Mouse (Mus musculus) lung, embryonic 14.5 days (tissue): ENCODE data around the gene Lcp1. TPM values are rescaled to one million over a fixed set of nuclear protein-coding genes. Genes with fewer than 3 reads are reported as not detected.

Experiments
- ATAC-seq: fragments of 200-750 bp; cut with Nextera tagmentation; 2 replicates; pipeline ENCODE4 v1.8.0; 2017; ENCODE audit warnings: mild to moderate bottlenecking, moderate TSS enrichment, moderate library complexity; ENCODE audit not compliant: insufficient read depth
- DNase-seq: peaks from one replicate; pipeline ENCODE4 v3.0.0-alpha.2; 2015
- H3K27ac ChIP-seq: fragments of 300-500 bp; sonication (generic); 2 replicates; pipeline ENCODE4 v1.5.1; 2014; ENCODE audit warnings: low read depth, mild to moderate bottlenecking, moderate library complexity
- H3K27me3 ChIP-seq: fragments of 300-500 bp; sonication (generic); 2 replicates; pipeline ENCODE4 v1.6.1; 2014; ENCODE audit warnings: low read length, control low read depth; ENCODE audit not compliant: insufficient read depth
- H3K36me3 ChIP-seq: fragments of 300-500 bp; sonication (generic); 2 replicates; pipeline ENCODE4 v1.6.1; 2014; ENCODE audit warnings: control low read depth; ENCODE audit not compliant: insufficient read depth
- H3K4me1 ChIP-seq: fragments of 300-500 bp; sonication (generic); 2 replicates; pipeline ENCODE4 v1.6.1; 2014; ENCODE audit warnings: antibody characterized with exemption, control low read depth; ENCODE audit not compliant: insufficient read depth
- H3K4me2 ChIP-seq: fragments of 300-500 bp; sonication (generic); 2 replicates; pipeline ENCODE4 v1.6.1; 2014; ENCODE audit warnings: mild to moderate bottlenecking
- H3K4me3 ChIP-seq: fragments of 300-500 bp; sonication (generic); 2 replicates; pipeline ENCODE4 v1.5.1; 2014; ENCODE audit warnings: low read depth, low read length
- H3K9ac ChIP-seq: fragments of 300-500 bp; sonication (generic); 2 replicates; pipeline ENCODE4 v1.6.1; 2014
- H3K9me3 ChIP-seq: fragments of 300-500 bp; sonication (generic); 2 replicates; pipeline ENCODE4 v1.6.1; 2016; ENCODE audit warnings: low read depth, low read length, control low read depth
- CTCF ChIP-seq: IDR thresholded peaks from 2 replicates; pipeline ENCODE4 v1.5.1; 2016; ENCODE audit warnings: antibody characterized with exemption, low read depth
- WGBS: fragments of 180-500 bp; shearing (Covaris S2); extraction: QIAGEN DNeasy Blood & Tissue Kit; methylation state at CpG from one replicate; pipeline ENCODE4 v1.1.7; 2014; 5-methylcytosine and 5-hydroxymethylcytosine counted together
- polyA plus RNA-seq: library from polyadenylated mRNA; unstranded; fragments of >200 nt; fragmentation: Nextera tagmentation; extraction: Ambion mirVana; gene quantifications from 2 replicates; pipeline ENCODE4 v1.2.1, GENCODE M21; 2014

Lcp1 gene
- polyA plus RNA-seq, 1 experiment from 2014 or later = 49.7 TPM

DNA sequence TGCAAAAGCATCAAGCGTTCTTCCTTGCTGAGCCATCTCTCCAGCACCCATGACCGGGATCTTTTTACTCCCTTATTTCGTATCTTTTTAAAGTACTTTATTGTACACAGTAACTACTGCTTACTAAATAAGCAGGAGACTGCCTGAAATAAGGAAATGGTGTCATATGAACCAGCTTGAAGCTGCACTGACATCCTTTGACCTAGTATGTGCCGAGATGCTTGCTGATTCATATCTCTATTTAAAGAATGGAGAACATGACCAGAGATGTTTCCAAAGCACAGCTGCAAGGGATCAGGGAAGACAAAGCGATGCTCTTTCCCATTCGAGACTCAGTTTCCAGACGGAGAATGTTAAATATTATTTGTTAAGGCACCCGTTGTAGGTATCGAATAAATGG, 33.4 kb downstream of the Lcp1 start:
- ATAC-seq (no peak), DNase-seq (no peak)

DNA sequence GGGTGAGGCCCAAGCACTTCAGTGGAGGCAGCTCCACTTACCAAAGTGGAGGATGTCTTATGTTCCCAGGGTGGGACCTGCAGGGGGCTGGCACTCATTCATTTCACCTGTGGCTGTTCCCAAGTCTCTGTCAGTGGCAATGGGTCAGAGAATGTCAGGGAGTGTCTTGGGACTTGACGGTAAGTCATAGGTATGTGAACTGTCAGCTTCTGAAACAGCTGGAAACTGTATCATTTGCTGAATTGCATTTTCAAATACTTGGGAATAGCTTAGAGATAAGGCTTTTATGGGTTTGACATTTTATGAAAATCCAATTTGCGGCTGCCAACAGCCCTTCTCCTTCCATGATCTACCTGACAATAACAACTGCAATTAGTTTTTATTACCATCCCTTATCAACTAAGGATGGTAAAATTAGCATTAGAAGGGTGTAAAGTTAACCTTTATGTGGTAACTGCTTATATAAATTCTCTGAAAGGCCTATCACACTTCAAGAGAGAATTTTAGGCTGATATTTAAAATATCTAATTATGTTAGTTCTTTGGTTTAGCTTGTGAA, 34.8 kb downstream of the Lcp1 start:
- no peak for TF ChIP-seq CTCF
- no peaks in the 10 kb centered on the region for H3K9me3 ChIP-seq
- DNase-seq = no peak
- no peak overlapping the region for H3K9ac ChIP-seq
- H3K27ac ChIP-seq = no peak overlapping the region
- no peak overlapping the region for H3K4me3 ChIP-seq
- H3K4me2 ChIP-seq = no peak overlapping the region
- WGBS = 44% methylated on average over 2 of the region's 2 CpGs
- no peaks in the 10 kb centered on the region for H3K36me3 ChIP-seq
- no peaks in the 10 kb centered on the region for H3K27me3 ChIP-seq
- no peaks in the 10 kb centered on the region for H3K4me1 ChIP-seq
- no peak for ATAC-seq

More for the DNA sequence above, 33.4 kb downstream of the Lcp1 start:
- no peaks in the 10 kb centered on the region for H3K27me3 ChIP-seq
- no peak overlapping the region for H3K27ac ChIP-seq
- 89% methylated on average over 9 of the region's 9 CpGs for WGBS
- H3K4me2 ChIP-seq = no peak overlapping the region
- no peak overlapping the region for H3K9ac ChIP-seq
- H3K4me1 ChIP-seq = no peaks in the 10 kb centered on the region
- H3K36me3 ChIP-seq = no peaks in the 10 kb centered on the region
- no peaks in the 10 kb centered on the region for H3K9me3 ChIP-seq
- no peak overlapping the region for H3K4me3 ChIP-seq
- no peak for TF ChIP-seq CTCF

DNA sequence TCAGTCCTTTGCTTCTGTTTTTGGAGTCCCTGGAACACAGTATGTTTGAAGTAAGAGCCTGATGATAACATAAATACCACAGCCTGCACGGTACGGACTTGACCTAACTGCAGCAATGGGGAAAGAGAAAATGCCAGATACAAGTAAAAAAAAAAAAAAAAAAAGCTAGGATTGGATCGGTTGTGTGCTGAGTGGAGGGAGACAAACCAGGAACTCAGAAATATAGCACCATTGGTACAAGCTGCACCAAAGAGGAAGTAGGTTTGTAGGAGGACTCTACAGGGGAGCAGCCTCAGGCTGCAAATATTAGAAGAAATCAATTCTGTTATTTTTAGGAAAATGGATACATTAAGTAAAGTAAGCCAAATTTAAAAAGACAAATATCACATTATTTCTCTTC, 37.6 kb downstream of the Lcp1 start:
- Histone ChIP-seq H3K9ac (no peak overlapping the region), H3K4me2 (no peak overlapping the region), H3K9me3 (no peaks in the 10 kb centered on the region), H3K4me1 (no peaks in the 10 kb centered on the region), H3K27ac (no peak overlapping the region), H3K36me3 (no peaks in the 10 kb centered on the region), H3K27me3 (no peaks in the 10 kb centered on the region), H3K4me3 (no peak overlapping the region)
- WGBS = 69% methylated on average over 3 of the region's 3 CpGs
- no peak for TF ChIP-seq CTCF
- ATAC-seq = no peak
- no peak for DNase-seq

DNA sequence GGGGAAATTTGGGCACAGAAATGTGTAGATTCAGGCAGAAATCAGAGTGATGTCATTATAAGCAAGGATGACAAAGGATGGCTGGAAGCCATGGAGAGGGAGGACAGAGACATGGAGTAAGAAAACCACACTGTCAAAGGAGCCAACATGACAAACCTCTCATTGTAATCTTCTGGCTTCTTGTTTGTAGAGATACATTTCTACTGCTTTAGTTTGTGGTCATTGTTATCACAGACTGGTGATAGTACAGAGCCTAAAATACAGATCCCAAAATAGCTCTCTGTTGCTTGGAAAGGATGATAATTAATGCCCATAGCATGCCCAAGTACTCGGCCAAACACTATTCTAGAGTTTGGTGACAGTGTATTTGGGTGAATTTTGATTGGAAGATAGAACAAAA, 39.6 kb downstream of the Lcp1 start:
- no peaks in the 10 kb centered on the region for H3K9me3 ChIP-seq
- H3K9ac ChIP-seq = no peak overlapping the region
- H3K4me2 ChIP-seq = no peak overlapping the region
- 71% methylated on average over 1 of the region's 1 CpGs for WGBS
- H3K36me3 ChIP-seq = no peaks in the 10 kb centered on the region
- ATAC-seq (no peak), DNase-seq (no peak)
- no peaks in the 10 kb centered on the region for H3K4me1 ChIP-seq
- no peak overlapping the region for H3K4me3 ChIP-seq
- TF ChIP-seq CTCF = no peak
- H3K27me3 ChIP-seq = no peaks in the 10 kb centered on the region
- no peak overlapping the region for H3K27ac ChIP-seq

DNA sequence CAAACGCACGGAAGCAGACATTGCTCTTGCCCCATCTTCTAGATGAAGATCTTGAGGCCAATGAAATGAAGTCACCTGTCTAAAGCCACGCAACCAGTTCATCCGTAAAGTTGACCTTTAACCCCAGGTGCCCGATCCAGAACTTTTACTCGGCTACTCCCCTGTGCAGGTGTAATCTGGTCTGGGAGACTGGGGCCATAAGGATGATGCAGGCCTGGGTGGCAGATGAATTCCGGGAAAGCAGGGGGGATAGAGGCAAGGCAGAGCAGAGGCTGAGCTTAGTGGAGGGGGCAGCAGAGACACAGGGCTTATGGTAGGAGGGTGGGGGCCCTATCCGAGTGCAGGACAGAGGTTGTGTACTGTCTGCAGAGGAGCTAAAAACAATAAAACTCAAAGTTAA, 43.4 kb downstream of the Lcp1 start:
- Histone ChIP-seq H3K4me2 (no peak overlapping the region), H3K36me3 (no peaks in the 10 kb centered on the region), H3K4me1 (no peaks in the 10 kb centered on the region), H3K27me3 (no peaks in the 10 kb centered on the region), H3K27ac (no peak overlapping the region), H3K9me3 (no peaks in the 10 kb centered on the region), H3K9ac (no peak overlapping the region), H3K4me3 (no peak overlapping the region)
- ATAC-seq (no peak), DNase-seq (no peak)
- WGBS = 70% methylated on average over 8 of the region's 8 CpGs
- TF ChIP-seq CTCF = no peak

DNA sequence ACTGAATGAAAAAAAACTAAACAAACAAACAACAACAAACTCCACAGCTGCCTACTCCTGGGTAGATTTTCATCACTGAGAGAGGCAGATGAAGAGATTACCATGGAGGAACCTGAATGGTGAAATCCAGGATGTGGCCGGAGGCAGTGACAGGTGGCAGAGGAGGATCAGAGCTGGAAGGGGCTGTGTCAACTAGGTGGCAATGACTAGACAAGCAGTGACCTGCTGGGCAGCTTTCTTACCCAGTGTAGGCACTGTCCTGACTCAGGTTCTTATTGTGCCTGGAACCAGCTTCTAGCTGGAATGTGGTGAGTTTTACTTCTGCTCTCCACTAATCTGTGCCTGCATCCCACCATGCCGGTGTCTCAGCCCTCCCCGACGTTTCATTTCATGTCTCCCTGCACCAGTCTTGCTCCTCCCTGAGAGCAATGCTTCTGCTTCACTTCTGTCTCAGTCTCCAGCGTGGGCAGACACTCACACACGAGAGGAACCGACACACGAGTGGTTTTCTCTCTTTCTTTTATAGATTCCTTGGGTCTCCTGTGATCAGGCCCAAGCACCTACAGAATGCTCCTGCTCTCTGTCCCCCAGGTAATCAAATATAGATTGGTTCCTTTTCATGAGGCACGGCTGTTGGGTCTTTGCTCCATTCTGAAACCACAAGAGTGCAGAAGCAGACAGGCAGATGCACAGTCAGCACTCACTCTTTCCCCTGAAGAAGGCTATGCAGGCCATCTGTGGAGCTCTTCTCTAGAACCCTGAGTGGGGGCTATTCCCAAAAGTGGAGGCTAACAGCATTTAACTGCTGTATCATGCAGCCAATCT, 44.0 kb downstream of the Lcp1 start:
- 81% methylated on average over 9 of the region's 9 CpGs for WGBS
- H3K9me3 ChIP-seq = no peaks in the 10 kb centered on the region
- DNase-seq (no peak), ATAC-seq (no peak)
- H3K9ac ChIP-seq = no peak overlapping the region
- H3K27me3 ChIP-seq = no peaks in the 10 kb centered on the region
- H3K4me2 ChIP-seq = no peak overlapping the region
- no peak for TF ChIP-seq CTCF
- no peaks in the 10 kb centered on the region for H3K4me1 ChIP-seq
- no peak overlapping the region for H3K27ac ChIP-seq
- H3K4me3 ChIP-seq = no peak overlapping the region
- H3K36me3 ChIP-seq = no peaks in the 10 kb centered on the region

DNA sequence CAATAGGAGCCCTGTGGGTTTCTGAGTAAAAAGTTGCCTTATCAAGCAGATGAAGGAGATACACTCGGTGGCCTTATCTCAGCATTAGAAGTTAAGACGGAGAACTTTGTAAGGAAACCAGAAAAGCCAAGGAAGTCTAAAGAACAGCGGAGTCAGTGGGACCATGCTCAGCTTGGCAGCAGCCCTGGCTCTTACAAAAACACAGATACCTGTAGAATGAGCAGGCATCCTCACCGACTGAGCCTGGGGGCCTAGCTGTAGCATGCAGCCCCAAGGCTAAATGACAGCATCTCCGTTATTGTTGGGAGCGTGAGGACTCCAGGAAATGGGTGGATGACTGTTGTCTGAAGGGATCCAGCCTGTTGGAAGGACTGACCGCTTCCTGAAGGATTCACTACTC, 44.9 kb downstream of the Lcp1 start:
- Histone ChIP-seq H3K4me3 (no peak overlapping the region), H3K4me1 (no peaks in the 10 kb centered on the region), H3K36me3 (no peaks in the 10 kb centered on the region), H3K27me3 (no peaks in the 10 kb centered on the region), H3K9me3 (no peaks in the 10 kb centered on the region), H3K9ac (no peak overlapping the region), H3K27ac (no peak overlapping the region), H3K4me2 (no peak overlapping the region)
- DNase-seq = no peak
- TF ChIP-seq CTCF = no peak
- 60% methylated on average over 7 of the region's 7 CpGs for WGBS
- ATAC-seq = no peak
